In the genomic region with DNA sequence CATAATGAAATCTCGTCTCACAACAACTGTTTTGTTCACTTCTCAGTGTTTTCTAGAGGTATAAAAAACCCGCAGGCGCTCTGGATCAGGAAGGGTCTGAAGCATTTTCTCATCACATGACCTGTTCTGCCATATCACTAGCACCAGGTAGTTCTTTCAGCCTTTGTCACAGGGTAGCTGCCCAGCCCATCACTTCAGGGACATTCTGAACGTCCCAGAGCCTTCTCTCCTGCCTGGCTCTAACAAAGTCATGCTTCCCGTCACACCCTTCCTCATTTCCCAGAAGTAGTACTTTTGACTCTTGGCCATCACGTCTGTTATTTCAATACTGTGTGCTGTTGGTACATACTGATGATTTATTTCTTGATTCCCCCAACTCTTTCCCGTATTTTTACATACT, we compare ENCODE assay signal across 31 mouse cellular contexts. TPM values are rescaled to one million over a fixed set of nuclear protein-coding genes. Genes with fewer than 3 reads are reported as not detected.
DNase-seq lines count a peak whose midpoint lies in the region; ATAC-seq and TF ChIP-seq lines count a peak whose summit lies in the region.
"Had no signal": no experiment of that assay in that cellular context is flagged by ENCODE, and none has a peak within 500 bp of the region (broad histone marks: within the 10 kb centered on the region; RNA-seq: fewer than 3 reads in every experiment).

No protein-coding gene starts in this region.

- H3K36me3 ChIP-seq in heart, adult 2 months (ENCODE audit: control insufficient read depth, insufficient read depth, low read length): peaks cover 4% of the 10 kb centered on the region; the same call in 1 of the 2 replicates
- H3K36me3 ChIP-seq in heart, embryonic 11.5 days (ENCODE audit: control insufficient read depth, insufficient read depth, low read length): peaks cover 38% of the 10 kb centered on the region

- no peaks in the 10 kb centered on the region for H3K79me2 ChIP-seq in heart, adult 2 months (replicated peaks; ENCODE audit: control insufficient read depth, insufficient read depth, low read length)

- intact Hi-C loops in gastrocnemius, adult 2 months (cut with DNase I): no loop called here
- intact Hi-C loops in heart, adult 2 months (cut with DNase I): no loop called here

- H3K27ac ChIP-seq in gastrocnemius, adult 2 months: peak overlapping the region; percentile 56
- H3K27ac ChIP-seq in heart, adult 2 months: peak overlapping the region; percentile 26
- no peak overlapping the region for H3K27ac ChIP-seq in heart, embryonic 11.5 days (ENCODE audit: low read depth, low read length)
- peak overlapping the region; percentile 59 for H3K27ac ChIP-seq in brown adipose tissue, adult 24 weeks (replicated peaks; ENCODE audit: low read depth, low read length)
- H3K27ac ChIP-seq: embryonic facial prominence, embryonic 13.5 days; embryonic facial prominence, embryonic 15.5 days; forebrain, embryonic 10.5 days; forebrain, embryonic 12.5 days had no signal

- H3K4me2 ChIP-seq in heart, embryonic 11.5 days: no peak overlapping the region
- H3K4me2 ChIP-seq: embryonic facial prominence, embryonic 13.5 days; embryonic facial prominence, embryonic 15.5 days; forebrain, embryonic 12.5 days had no signal

- DNase-seq in gastrocnemius, adult 2 months: no peak
- no peak for DNase-seq in gastrocnemius, adult 8-10 months (ENCODE audit: low spot score in 2 of 2)
- DNase-seq in heart, adult 2 months: no peak
- DNase-seq in heart, adult 9 months (ENCODE audit: low spot score in 2 of 2): peak; percentile 8 to 28
- DNase-seq in heart, postnatal 4 days: no peak
- DNase-seq: adrenal gland, adult 8-10 months; adrenal gland, postnatal 14 days; adrenal gland, postnatal 36 days; B cell, adult 2 months; cerebellum, adult 11 months; cerebellum, adult 18-20 months; cerebellum, adult 8-10 months; cerebellum, adult 9-11 months; cerebellum, postnatal 14 days; cerebellum, postnatal 36 days; embryo, embryonic 11 days had no signal

- H3K9me3 ChIP-seq in heart, embryonic 11.5 days (replicated peaks; ENCODE audit: control insufficient read depth, low read length): no peaks in the 10 kb centered on the region
- H3K9me3 ChIP-seq: embryonic facial prominence, embryonic 13.5 days; embryonic facial prominence, embryonic 15.5 days; forebrain, embryonic 10.5 days; forebrain, embryonic 12.5 days; G1E had no signal

- 64% methylated on average over 7 of the region's 7 CpGs for WGBS in heart, adult 2 months
- 83% methylated on average over 7 of the region's 7 CpGs for WGBS in heart, embryonic 11.5 days (ENCODE audit: insufficient replicate concordance)

- TF ChIP-seq POLR2A in heart, adult 2 months (IDR thresholded peaks at IDR 0.05; ENCODE audit: insufficient read depth, low read depth, low read length): no peak

- H3K9ac ChIP-seq in heart, adult 2 months (ENCODE audit: low read depth, low read length): no peak overlapping the region
- H3K9ac ChIP-seq in heart, embryonic 11.5 days (ENCODE audit: low read depth, low read length): no peak overlapping the region
- H3K9ac ChIP-seq: embryonic facial prominence, embryonic 13.5 days; embryonic facial prominence, embryonic 15.5 days; forebrain, embryonic 12.5 days had no signal

- peaks cover 4% of the 10 kb centered on the region for H3K4me1 ChIP-seq in heart, adult 2 months (ENCODE audit: control insufficient read depth, insufficient read depth, low read length)
- H3K4me1 ChIP-seq in heart, embryonic 11.5 days (ENCODE audit: control insufficient read depth, insufficient read depth, low read length): no peaks in the 10 kb centered on the region
- H3K4me1 ChIP-seq in brown adipose tissue, adult 24 weeks (ENCODE audit: control insufficient read depth, insufficient read depth, insufficient read length, low read length): no peaks in the 10 kb centered on the region; the same call in 1 of the 2 replicates
- H3K4me1 ChIP-seq: embryonic facial prominence, embryonic 15.5 days; forebrain, embryonic 10.5 days; forebrain, embryonic 12.5 days had no signal

- no peak overlapping the region for H3K4me3 ChIP-seq in gastrocnemius, adult 2 months
- H3K4me3 ChIP-seq in heart, adult 2 months: no peak overlapping the region
- no peak overlapping the region for H3K4me3 ChIP-seq in heart, embryonic 11.5 days (ENCODE audit: low read depth, low read length)
- H3K4me3 ChIP-seq in brown adipose tissue, adult 24 weeks (ENCODE audit: insufficient read depth, low read depth, low read length): no peak overlapping the region
- H3K4me3 ChIP-seq: embryonic facial prominence, embryonic 13.5 days; embryonic facial prominence, embryonic 15.5 days; erythroblast, embryonic 14.5 days; forebrain, embryonic 10.5 days; forebrain, embryonic 12.5 days had no signal

- ATAC-seq in heart, embryonic 11.5 days (replicated peaks; ENCODE audit: insufficient number of reproducible peaks, low FRiP score, low TSS enrichment): no peak
- ATAC-seq: activated CD4-positive, CD25-positive, alpha-beta regulatory T cell, adult 4 months; CD4-positive, CD25-positive, alpha-beta regulatory T cell, adult 4 months; forebrain, embryonic 14.5 days; Patski had no signal

- no peaks in the 10 kb centered on the region for H3K27me3 ChIP-seq in heart, adult 2 months (ENCODE audit: control insufficient read depth, insufficient read depth, low read length)
- no peaks in the 10 kb centered on the region for H3K27me3 ChIP-seq in heart, embryonic 11.5 days (ENCODE audit: control insufficient read depth, insufficient read depth, low read length)
- H3K27me3 ChIP-seq: CH12.LX; embryonic facial prominence, embryonic 13.5 days; embryonic facial prominence, embryonic 15.5 days; forebrain, embryonic 12.5 days; Patski had no signal

- no peak for TF ChIP-seq CTCF in gastrocnemius, adult 2 months (IDR thresholded peaks at IDR 0.05)
- no peak for TF ChIP-seq CTCF in heart, adult 2 months (IDR thresholded peaks at IDR 0.05)

- TF ChIP-seq EP300 in heart, adult 2 months (IDR thresholded peaks at IDR 0.05; ENCODE audit: insufficient read depth, low read depth, low read length): no peak

RNA-seq across cellular contexts. Expression of a gene that starts 21.0 kb away (rescaled TPM):
- total RNA-seq in gastrocnemius, adult 2 months (2021): not detected
- not detected for total RNA-seq in gastrocnemius, adult 8-10 months (2022)
- not detected for total RNA-seq in heart, adult 2 months (2021)
- polyA plus RNA-seq in heart, adult 2 months (2012; rRNA removed): 1.4 TPM in 1 of 2 replicates, not detected in the other
- polyA plus RNA-seq in heart, embryonic 11.5 days (2014; fragmentation: Nextera tagmentation; extraction: Ambion mirVana): 0.14 and 0.20 TPM in 2 replicates
- not detected for total RNA-seq in heart, postnatal 4 days (2021)
- not detected in 2 replicates for polyA plus RNA-seq in brown adipose tissue, adult 24 weeks (2012; ENCODE audit: insufficient read depth, insufficient read length, missing spikeins)
- total RNA-seq: adrenal gland, adult 18-20 months; adrenal gland, postnatal 14 days; adrenal gland, postnatal 36 days; common myeloid progenitor, adult 5-6 weeks had no signal
- polyA plus RNA-seq: activated CD4-positive, CD25-positive, alpha-beta regulatory T cell, adult 4 months; CD4-positive, CD25-positive, alpha-beta regulatory T cell, adult 4 months; embryonic facial prominence, embryonic 13.5 days; erythroblast, embryonic 14.5 days had no signal

RNA-seq across cellular contexts. Expression of a gene that starts 22.0 kb away (rescaled TPM):
- 1 to 10 TPM; 4.5 to 6.1 TPM for total RNA-seq in gastrocnemius, adult 2 months (2021)
- total RNA-seq in gastrocnemius, adult 8-10 months (2022): 1 to 10 TPM; 3.9 to 5.6 (median 4.8) TPM
- total RNA-seq in heart, adult 2 months (2021): 1 to 10 TPM; 7.4 to 7.5 TPM
- 4.4 and 8.2 TPM in 2 replicates for polyA plus RNA-seq in heart, adult 2 months (2012; rRNA removed)
- 20.6 and 20.8 TPM in 2 replicates for polyA plus RNA-seq in heart, embryonic 11.5 days (2014; fragmentation: Nextera tagmentation; extraction: Ambion mirVana)
- total RNA-seq in heart, postnatal 4 days (2021): 10 to 100 TPM; 11.6 to 13.7 TPM
- polyA plus RNA-seq in brown adipose tissue, adult 24 weeks (2012; ENCODE audit: insufficient read depth, insufficient read length, missing spikeins): 8.0 and 9.0 TPM in 2 replicates

RNA-seq across cellular contexts. Expression of a gene that starts 28.1 kb away (rescaled TPM):
- 10 to 100 TPM; 29.3 to 31.9 TPM for total RNA-seq in gastrocnemius, adult 2 months (2021)
- total RNA-seq in gastrocnemius, adult 8-10 months (2022): 10 to 100 TPM; 22.2 to 32.7 (median 27.4) TPM
- total RNA-seq in heart, adult 2 months (2021): 10 to 100 TPM; 27.7 to 28.7 TPM
- 12.2 and 18.6 TPM in 2 replicates for polyA plus RNA-seq in heart, adult 2 months (2012; rRNA removed)
- 61.9 and 65.9 TPM in 2 replicates for polyA plus RNA-seq in heart, embryonic 11.5 days (2014; fragmentation: Nextera tagmentation; extraction: Ambion mirVana)
- 10 to 100 TPM; 39.9 to 44.3 TPM for total RNA-seq in heart, postnatal 4 days (2021)
- 25.0 and 26.6 TPM in 2 replicates for polyA plus RNA-seq in brown adipose tissue, adult 24 weeks (2012; ENCODE audit: insufficient read depth, insufficient read length, missing spikeins)

RNA-seq across cellular contexts. Expression of a gene that starts 40.5 kb away (rescaled TPM):
- 10 to 100 TPM; 12.0 to 13.5 TPM for total RNA-seq in gastrocnemius, adult 2 months (2021)
- 10 to 100 TPM in 1 of 4 experiments, 1 to 10 TPM in 3; 7.9 to 12.3 (median 8.2) TPM for total RNA-seq in gastrocnemius, adult 8-10 months (2022)
- 10 to 100 TPM; 21.2 to 21.6 TPM for total RNA-seq in heart, adult 2 months (2021)
- 15.7 and 17.6 TPM in 2 replicates for polyA plus RNA-seq in heart, adult 2 months (2012; rRNA removed)
- polyA plus RNA-seq in heart, embryonic 11.5 days (2014; fragmentation: Nextera tagmentation; extraction: Ambion mirVana): 53.4 and 55.4 TPM in 2 replicates
- total RNA-seq in heart, postnatal 4 days (2021): 10 to 100 TPM; 38.3 to 40.8 TPM
- polyA plus RNA-seq in brown adipose tissue, adult 24 weeks (2012; ENCODE audit: insufficient read depth, insufficient read length, missing spikeins): 15.2 and 16.5 TPM in 2 replicates

RNA-seq across cellular contexts. Expression of a gene that starts 58.2 kb away (rescaled TPM):
- total RNA-seq in gastrocnemius, adult 2 months (2021): under 1 TPM; 0.26 to 0.59 TPM
- under 1 TPM in 3 of 4 experiments, not detected in 1; 0.27 to 0.51 (median 0.48) TPM for total RNA-seq in gastrocnemius, adult 8-10 months (2022)
- 1 to 10 TPM; 2.7 to 4.4 TPM for total RNA-seq in heart, adult 2 months (2021)
- 3.9 and 4.0 TPM in 2 replicates for polyA plus RNA-seq in heart, adult 2 months (2012; rRNA removed)
- 6.9 and 10.4 TPM in 2 replicates for polyA plus RNA-seq in heart, embryonic 11.5 days (2014; fragmentation: Nextera tagmentation; extraction: Ambion mirVana)
- 1 to 10 TPM; 4.6 to 4.8 TPM for total RNA-seq in heart, postnatal 4 days (2021)
- polyA plus RNA-seq in brown adipose tissue, adult 24 weeks (2012; ENCODE audit: insufficient read depth, insufficient read length, missing spikeins): not detected in 2 replicates
- total RNA-seq: G1E had no signal
- polyA plus RNA-seq: activated CD4-positive, CD25-positive, alpha-beta regulatory T cell, adult 4 months; CD4-positive, CD25-positive, alpha-beta regulatory T cell, adult 4 months; G1E; Patski had no signal

Comparison
In these comparisons a context has a peak if more than half of its experiments do, and no peak if none do; other contexts are left out.
1. DNase-seq: peak in heart, adult 9 months (2 of 2); none in gastrocnemius, adult 2 months (single experiment), gastrocnemius, adult 8-10 months (0 of 2), heart, adult 2 months (0 of 2) and heart, postnatal 4 days (single experiment).